Mouse (Mus musculus): ENCODE results near the gene Zfp58. TPM values are rescaled to one million over a fixed set of nuclear protein-coding genes. Genes with fewer than 3 reads are reported as not detected.
"Not testable (repeated sequence)": the region's sequence is repeated elsewhere in the genome, so short reads cannot be mapped to it uniquely, and the experiment has no call there.

The Zfp58 gene
- total RNA-seq (2022) = 10 to 100 TPM in 2 of 4 experiments, 1 to 10 TPM in 2; 8.4 to 12.4 (median 10.4) TPM

DNA sequence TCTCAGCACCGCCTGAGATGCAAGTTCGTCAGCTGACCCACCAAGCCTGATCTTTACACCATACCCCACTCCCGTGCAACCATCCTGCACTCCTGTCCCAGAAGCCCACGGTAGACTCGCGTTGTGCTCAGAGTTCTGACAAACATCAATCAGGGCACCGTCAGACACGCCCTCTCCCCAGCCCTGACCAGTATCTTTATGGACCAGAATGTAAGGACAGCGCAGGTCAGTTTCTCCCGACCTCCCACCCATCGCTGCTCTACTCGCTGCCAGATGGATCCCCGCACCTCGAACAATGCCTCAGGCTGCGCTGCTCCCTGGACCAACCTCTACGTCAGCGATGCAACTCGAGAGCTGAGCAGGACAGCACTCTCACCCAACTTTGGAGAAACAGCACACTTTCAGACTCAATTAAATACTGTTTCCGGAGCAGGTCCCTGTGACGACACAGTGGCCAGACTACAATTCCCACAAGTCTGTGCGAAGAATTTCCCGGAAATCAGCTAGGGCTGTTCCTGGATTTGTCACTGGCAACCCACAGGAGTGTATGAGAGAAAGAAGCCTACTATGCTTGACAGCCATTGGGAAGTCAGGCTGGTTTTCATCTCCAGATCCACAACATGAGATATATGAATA, at the start of gene Zfp58:
TSS of gene Zfp58 (minus strand) at position 472 of the 636 bp plus-strand sequence.
- peak; percentile 88 to 89 for DNase-seq (ENCODE audit: low spot score in 2 of 2)

DNA sequence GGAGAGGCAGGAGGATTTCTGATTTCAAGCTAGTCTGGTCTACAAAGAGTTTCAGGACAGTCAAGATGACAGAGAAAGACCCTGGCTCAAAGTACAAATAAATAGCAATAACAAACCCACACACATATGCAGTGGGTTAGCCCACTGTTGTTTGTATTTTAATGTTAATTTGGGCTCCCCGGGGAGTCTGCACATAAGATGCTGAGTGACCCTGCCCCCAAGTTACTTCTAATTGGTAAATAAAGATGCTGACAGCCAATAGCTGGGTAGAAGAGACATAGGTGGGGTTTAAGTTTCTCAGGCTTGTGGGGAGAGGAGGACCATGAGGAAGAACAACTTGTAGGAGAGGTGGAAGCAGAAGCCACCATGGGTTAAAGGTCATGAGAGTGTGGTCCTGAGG, 45.6 kb upstream of the Zfp58 start:
- DNase-seq (ENCODE audit: low spot score in 2 of 2) = no peak

DNA sequence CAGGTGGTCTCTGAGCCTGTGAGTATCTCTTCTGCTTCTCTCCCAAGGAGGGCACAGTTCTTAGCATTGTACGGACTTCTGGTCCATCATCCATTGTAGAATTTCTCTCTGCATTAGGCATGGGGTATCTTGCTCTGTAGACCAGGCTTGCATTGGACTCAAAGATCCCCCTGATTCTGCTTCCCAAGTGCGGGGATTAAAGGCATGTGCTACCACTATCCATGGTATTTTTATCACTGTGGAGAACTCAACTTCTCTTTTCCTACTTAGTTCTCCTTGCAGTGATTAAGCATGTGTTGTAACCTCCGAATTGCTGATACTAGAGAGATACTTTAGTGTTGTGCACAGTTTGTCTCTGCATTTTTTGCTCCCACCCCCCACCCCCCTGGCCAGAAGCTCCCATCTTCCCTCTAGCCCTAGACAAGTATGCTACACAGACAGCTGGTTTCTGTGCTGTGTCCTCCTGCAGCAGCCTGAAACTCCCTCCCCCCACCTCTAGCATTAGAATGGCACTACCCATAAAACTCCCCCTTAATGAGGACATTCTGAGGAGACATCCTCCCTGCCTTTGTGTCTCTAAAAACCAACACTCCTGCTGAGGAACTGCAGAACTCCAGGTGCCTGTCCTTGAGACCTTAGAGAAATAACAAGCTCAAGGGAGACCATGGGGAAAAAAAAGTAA, 26.8 kb upstream of the Zfp58 start:
- no peak for DNase-seq (ENCODE audit: low spot score in 2 of 2)

DNA sequence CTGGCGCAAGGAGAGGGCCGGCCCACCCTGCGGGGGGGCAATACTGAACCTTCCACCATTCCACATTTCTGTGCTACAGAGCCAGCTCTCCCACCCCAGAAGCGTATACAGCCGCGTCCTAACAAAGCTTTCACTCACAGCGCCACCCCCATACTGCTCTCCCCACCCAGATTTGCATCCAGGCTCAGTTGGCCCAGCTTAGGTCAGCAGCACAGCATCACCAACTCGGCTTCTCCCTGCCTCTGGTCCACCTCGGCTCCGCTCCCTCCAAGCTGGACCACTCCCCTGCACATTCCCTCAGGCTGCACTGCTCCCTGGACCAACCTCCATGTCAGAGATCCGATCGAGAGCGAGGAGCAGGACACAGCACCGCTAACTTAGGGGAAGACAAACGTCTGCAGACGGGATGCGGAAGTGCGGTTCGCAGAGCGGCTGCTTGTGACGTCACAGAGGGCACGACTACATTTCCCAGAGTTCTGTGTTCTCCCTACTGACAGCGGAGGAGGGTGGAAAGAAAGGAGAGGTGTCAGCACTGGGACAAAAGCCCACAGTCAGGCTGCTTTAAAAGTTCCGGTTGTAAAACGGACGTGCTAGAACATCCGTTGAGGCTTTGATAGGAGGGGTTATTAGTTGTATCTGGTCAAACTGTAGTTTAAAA, 25.5 kb upstream of the Zfp58 start, which contains the start of the genes Gm26965 and Zfp87:
TSS of gene Gm26965 (minus strand) at position 399 of the 658 bp plus-strand sequence.
TSS of gene Zfp87 (minus strand) at position 425 of the 658 bp plus-strand sequence.
- DNase-seq (ENCODE audit: low spot score in 2 of 2) = peak; percentile 92

DNA sequence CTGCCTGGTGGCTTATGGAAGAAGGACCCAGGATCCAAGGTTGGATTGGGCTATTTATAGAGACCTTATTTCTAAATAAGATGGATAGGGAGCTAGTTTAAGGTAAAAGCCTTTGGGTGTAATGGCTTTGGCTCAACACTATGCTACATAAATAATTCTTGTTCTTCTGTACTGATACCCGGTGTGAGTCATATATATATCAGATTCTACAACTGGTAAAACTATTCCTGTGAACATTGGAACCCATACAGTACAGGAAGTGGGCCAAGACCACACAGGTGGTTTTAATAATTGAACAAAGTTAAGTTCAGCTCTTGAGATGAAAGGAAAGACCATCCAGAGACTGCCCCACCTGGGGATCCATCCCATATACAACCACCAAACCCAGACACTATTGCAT, 553 bp upstream of the Zfp58 start:
- DNase-seq (ENCODE audit: low spot score in 2 of 2) = no peak

DNA sequence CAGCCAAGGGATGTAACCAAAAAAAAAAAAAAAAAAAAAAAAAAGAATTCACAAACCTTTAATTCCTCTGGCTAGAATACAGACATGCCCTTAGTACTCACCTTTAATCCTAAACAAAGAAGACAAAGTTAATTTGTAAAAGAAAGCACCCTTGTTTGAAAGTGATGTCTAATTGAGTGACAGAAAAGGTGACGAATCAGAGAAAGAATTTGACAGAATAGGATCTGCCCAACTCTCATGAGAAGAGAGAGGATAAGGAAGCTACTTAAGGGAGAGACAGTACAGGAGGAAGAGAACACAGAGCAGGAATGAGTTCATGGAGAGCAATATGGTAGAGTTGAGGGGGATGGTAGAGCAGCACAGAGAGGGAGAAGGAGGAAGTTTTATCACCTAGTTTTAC, 4.7 kb downstream of the Zfp58 start:
- no peak for DNase-seq (ENCODE audit: low spot score in 2 of 2)

DNA sequence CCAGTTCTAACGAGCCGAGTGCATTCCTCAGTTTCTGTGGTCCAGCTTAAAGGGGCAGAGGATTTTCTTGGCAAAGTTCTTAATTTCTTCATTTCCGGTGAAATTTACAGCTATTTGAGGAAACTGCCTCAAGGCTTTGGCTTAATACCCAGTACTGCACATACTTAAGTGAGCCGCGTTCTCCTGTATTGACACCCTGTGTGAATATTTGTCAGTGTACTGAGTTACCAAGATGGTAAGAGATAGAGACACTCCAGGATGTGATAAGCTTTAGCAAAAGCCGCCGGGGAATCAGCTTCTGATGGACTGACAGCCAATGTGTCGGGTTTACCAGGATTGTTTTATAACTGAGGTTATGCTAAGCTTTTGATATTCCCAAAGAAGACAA, 15.9 kb downstream of the Zfp58 start:
- DNase-seq (ENCODE audit: low spot score in 2 of 2) = no peak

DNA sequence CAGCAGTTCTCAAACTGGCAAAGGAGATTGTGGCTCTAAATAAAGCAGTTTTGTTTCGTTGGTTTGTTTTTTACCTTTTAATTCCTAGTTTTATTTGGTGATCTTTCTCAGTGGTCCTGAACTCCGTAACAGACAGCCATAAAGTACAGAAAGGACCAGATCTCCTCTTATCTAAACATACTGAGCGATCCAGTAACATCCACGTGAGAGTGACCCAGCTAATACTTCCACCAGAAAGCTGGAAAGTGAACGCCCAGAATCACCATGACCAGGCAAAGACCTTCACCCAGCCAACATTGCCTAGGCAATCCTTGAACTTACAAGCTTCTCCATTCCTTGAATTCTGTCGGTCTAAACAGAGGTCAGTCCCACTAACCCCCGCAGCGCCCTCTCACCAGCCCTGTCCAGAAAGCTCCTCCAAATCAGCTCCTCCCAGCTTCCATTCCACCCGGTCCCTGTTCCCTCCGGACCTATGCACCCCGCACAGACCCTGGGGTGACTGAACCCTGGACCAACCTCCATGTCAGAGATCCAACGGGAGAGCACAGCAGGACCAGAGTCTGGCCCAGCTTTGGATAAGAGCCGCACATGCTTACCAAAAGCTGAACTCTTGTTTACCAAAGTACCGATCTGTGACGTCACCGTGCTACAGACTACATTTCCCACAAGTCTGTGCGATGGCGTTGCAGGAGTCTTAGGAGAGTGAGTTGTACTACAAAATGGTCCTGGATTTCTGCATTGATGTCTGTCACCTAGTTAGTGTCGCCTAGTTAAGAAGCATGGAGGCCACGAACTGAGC, 16.5 kb downstream of the Zfp58 start, which contains the start of gene Zfp874b:
TSS of gene Zfp874b (minus strand) at position 634 of the 799 bp plus-strand sequence.
- peak; percentile 91 for DNase-seq (ENCODE audit: low spot score in 2 of 2)

DNA sequence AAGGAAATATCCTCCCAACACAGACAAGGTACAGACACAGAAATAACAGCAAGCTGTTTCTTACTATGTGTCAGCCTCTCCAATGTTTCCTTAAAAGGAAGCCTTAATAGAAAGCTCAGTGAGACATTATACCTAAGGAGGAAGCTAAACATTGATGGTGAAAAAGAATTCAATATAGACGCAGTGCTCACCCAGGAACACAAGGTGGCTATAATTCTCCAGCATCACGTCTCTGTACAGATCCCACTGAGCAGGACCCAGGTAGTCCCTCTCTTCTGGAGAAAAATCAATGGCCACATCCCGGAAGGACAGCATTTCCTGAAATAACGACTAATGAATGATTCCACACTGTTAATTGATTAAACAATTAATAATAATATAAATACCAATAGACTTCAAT, 18.8 kb downstream of the Zfp58 start:
- no peak for DNase-seq (ENCODE audit: low spot score in 2 of 2)

DNA sequence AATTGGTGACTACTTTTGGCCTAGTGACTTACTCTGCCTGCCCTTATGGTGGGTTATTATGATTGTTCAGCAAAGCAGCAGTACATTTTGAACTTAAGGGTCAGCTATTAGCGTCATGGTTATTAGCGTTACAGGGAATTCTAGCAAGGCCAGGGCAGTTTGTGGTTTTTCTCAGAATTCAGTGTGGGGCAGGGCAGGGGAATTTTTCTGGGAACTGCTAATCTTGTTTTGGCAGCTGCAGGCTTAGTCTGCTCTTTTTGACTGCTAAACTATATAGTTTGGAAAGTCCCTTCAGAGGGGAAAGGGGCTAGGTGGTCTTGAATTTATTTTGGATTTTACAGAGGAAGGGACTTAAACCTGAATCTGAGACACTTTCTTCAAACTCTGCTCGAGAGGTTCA, 31.1 kb downstream of the Zfp58 start:
- no peak for DNase-seq (ENCODE audit: low spot score in 2 of 2)

DNA sequence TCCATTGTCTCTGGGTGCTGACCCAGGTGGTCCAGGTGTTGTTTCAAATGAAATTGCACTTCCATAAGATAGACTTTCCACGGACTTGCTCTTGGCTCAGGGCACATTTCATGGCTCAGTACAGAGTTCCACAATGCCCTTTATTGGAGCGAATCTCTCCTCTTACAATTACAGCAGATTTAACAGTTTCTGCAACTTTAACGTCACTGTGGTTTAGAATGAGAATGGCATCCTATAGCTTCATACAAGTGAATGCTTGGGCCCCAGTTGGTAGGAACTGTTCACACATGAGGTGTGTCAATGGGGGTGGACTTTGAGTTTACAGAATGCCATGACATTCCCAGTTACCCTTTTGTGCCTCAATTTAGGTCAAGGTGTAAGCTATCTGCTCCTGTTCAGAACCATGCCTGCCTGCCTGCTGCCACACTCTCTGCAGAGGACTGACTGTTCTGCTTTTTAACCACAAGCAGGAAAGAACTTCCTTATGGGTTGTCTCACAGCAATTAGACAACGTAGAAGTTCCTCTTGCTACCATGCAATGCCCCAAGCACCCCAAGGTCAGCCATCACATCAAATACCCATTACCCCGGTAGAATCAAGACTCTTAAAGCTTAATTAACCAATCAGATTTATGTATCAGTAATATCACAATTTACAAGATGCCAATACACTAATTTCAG, 36.7 kb downstream of the Zfp58 start:
- DNase-seq (ENCODE audit: low spot score in 2 of 2) = not testable (repeated sequence)

DNA sequence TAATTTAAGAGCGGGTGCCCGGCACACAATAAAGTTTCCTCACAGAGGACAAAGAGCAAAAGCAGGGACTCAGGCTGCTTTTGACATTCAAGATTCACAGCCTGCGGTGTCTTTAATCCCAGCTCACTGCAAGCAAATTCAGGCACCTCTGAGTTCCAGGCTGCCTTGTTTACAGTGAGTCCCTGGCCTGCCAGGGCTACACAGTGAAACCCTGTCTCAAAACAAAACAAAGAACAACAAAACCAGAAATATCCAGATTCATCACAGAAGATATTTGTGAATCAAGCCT, 48.4 kb downstream of the Zfp58 start:
- no peak for DNase-seq (ENCODE audit: low spot score in 2 of 2)

DNA sequence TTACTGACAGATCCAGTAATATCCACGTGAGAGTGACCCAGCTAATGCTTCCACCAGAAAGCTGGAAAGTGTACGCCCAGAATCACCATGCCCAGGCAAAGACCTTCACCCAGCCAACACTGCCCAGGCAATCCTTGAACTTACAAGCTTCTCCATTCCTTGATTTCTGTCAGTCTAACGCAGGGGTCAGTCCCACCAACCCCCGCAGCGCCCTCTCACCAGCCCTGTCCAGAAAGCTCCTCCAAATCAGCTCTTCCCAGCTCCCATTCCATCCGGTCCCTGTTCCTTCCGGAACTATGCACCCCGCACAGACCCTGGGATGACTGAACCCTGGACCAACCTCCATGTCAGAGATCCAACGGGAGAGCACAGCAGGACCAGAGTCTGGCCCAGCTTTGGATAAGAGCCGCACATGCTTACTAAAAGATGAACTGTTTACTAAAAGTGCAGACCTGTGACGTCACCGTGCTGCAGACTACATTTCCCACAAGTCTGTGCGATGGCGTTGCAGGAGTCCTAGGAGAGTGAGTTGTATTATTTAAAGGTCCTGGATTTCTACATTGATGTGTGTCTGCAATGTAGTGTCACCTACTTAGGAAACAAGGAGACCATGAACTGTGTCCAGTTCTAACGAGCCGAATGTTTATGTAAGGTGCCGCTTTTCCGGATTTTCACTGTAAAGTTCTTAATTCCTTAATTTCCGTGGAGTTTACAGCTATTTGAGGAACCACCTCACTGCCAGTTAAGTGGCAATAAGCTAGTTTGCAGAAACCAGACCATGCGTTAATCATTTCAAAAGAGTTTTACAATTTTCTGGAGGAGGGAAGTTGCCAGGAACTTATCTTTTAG, 49.0 kb downstream of the Zfp58 start, which contains the start of gene Zfp874a:
TSS of gene Zfp874a (minus strand) at position 453 of the 849 bp plus-strand sequence.
- DNase-seq (ENCODE audit: low spot score in 2 of 2) = peak; percentile 93

Other genes with a start within 250 kb of the Zfp58 start
- 10 to 100 TPM; 18.2 to 26.5 (median 23.8) TPM for gene Zfp458, start 222.1 kb downstream of the Zfp58 start, total RNA-seq (2022)
- gene Zfp457, start 194.1 kb downstream of the Zfp58 start, total RNA-seq (2022) = 1 to 10 TPM; 5.0 to 9.0 (median 6.3) TPM
- 1 to 10 TPM; 3.2 to 4.3 (median 3.9) TPM for gene Zfp595, start 168.0 kb downstream of the Zfp58 start, total RNA-seq (2022)
- 1 to 10 TPM in 2 of 4 experiments, not detected in 2; 1.1 to 3.2 TPM for gene Gm28044, start 140.0 kb downstream of the Zfp58 start, total RNA-seq (2022)
- 1 to 10 TPM; 1.1 to 2.0 (median 1.3) TPM for gene Zfp953, start 139.9 kb downstream of the Zfp58 start, total RNA-seq (2022)
- not detected for gene Gm28041, start 124.8 kb downstream of the Zfp58 start, total RNA-seq (2022)
- gene Zfp456, start 124.7 kb downstream of the Zfp58 start, total RNA-seq (2022) = 1 to 10 TPM; 1.0 to 1.9 (median 1.6) TPM
- 1 to 10 TPM; 2.2 to 4.5 (median 2.4) TPM for gene Zfp429, start 100.7 kb downstream of the Zfp58 start, total RNA-seq (2022)
- gene Zfp459, start 79.1 kb downstream of the Zfp58 start, total RNA-seq (2022) = 1 to 10 TPM; 3.4 to 5.9 (median 4.4) TPM
- 10 to 100 TPM; 10.5 to 18.9 (median 15.5) TPM for gene Zfp874a, start 48.9 kb downstream of the Zfp58 start, total RNA-seq (2022)
- gene Zfp874b, start 16.3 kb downstream of the Zfp58 start, total RNA-seq (2022) = 10 to 100 TPM; 12.4 to 23.2 (median 17.5) TPM
- under 1 TPM in 1 of 4 experiments, not detected in 3; 0.25 TPM for gene Gm26965, start 25.6 kb upstream of the Zfp58 start, total RNA-seq (2022)
- gene Zfp87, start 25.6 kb upstream of the Zfp58 start, total RNA-seq (2022) = 10 to 100 TPM; 21.4 to 24.6 (median 23.7) TPM
- gene Zfp748, start 53.3 kb upstream of the Zfp58 start, total RNA-seq (2022) = 10 to 100 TPM in 3 of 4 experiments, 1 to 10 TPM in 1; 9.4 to 12.5 (median 10.5) TPM
- 10 to 100 TPM in 1 of 4 experiments, 1 to 10 TPM in 3; 8.7 to 10.2 (median 9.1) TPM for gene Zfp729b, start 109.2 kb upstream of the Zfp58 start, total RNA-seq (2022)
- gene Gm49345, start 137.2 kb upstream of the Zfp58 start, total RNA-seq (2022) = 1 to 10 TPM in 3 of 4 experiments, not detected in 1; 1.1 to 2.5 (median 1.7) TPM
- gene Zfp729a, start 137.2 kb upstream of the Zfp58 start, total RNA-seq (2022) = 10 to 100 TPM in 3 of 4 experiments, 1 to 10 TPM in 1; 9.2 to 12.6 (median 10.6) TPM
- gene Zfp738, start 186.5 kb upstream of the Zfp58 start, total RNA-seq (2022) = 10 to 100 TPM; 21.2 to 33.3 (median 30.4) TPM
- gene Zfp65, start 228.6 kb upstream of the Zfp58 start, total RNA-seq (2022) = 10 to 100 TPM; 12.4 to 20.6 (median 16.4) TPM